Mouse (Mus musculus) c-Kit-positive CD71-positive TER-119-positive erythroid progenitor cells, embryonic 14.5 days (primary cell): Measurements from ENCODE around the gene Pga5.

Experiments
- DNase-seq: peaks from one replicate; pipeline ENCODE4 v3.0.0-alpha.2; 2013; ENCODE audit warnings: low spot score

Pga5 gene

DNA sequence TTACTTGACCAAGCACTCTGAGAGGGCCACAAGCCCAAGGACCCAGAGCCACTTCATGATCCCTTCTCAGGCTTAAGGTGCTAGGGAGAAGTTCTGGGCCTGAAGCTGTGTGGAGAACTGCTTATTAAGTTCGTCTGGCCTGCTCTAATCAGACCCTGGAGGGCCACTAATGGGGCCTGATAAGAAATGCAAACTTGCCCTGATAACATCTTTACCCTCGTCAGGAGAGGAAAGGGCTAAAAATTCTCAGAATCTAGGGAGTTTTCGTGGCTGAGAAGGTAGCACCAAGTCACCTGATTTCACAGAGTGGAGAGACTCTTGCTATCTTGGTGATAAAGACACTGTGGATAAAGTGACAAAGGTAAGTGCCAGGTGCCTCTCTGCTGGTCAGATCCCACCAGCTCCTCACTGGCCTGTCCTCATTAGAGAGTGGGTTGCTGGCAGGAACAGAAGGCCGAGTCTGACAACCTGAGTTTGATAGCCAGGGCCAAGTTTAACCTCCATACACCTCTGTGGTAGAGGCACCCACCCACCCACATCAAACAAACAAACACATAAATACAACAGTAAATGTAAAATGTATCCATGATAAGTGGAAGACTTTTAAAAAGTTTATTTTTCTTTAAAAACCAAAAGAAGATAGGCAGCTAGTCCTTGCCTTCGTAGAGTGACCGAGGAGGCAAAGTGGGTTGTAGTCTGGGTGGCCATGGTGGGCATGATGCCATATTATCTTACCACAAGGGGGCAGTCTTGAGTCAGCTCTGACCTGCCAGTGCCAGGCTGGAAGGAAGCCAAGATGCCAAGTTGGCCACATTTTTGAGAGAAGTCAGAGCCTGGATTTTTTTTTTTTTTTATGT, at the start of gene Pga5:
Pga5 (minus strand) TSS at position 157 of the 857 bp plus-strand sequence.
- DNase-seq, result peak; percentile 73

DNA sequence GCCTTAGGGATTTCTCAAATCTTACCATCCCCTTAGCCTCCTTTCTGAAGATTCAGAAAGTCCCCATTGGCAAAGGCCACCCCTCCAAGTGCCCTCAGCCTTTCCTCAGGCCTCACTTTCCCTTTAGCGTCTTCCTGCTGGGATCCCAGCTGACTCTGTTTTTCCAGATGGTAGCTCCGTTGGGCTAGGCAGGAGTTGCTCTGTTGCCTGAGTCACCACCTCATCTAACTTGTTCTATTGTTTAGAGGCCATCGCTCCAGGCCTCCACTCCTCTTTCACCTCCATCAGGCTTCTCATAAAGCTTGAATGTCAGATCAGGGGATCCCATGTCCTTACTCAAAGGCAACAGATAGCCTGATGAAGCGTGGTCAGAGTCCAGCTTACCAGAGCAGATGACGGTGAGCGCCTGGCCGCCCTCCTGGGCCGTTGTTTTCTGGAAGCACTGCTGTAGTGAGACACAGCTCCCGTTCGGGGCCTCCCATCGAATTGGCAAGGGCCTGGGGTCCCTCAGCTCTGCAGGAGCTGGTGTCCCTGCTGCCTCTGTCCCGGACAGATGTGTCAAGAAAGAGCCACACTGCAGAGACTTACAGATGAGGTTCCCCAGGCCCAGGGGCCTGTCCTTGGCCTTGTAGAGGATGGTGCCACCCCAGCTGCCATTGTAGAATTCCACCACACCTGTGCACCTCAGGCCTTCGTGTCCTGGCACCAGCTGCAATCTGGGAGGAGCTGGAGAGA, 46.9 kb upstream of the Pga5 start:
- no peak for DNase-seq

DNA sequence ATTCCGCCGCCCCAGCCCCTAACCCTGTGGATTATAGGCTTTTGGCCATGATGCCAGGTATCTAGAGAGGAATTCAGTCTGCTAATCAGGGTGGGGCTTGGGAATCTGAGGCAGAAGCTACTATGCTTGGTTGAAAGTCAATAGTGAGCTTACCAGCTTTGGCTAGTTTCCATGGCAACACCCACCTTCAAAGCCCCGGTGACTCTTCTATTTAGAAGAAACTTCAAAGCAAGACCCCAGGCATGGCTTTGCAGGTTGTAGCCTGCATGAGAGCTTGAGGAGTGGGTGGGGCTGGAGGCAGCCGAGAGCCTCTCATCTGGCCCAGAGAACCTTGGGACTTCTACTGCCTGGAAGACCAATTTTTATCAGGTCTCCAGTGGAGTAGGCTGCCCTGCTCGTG, 45.8 kb upstream of the Pga5 start:
- no peak for DNase-seq

DNA sequence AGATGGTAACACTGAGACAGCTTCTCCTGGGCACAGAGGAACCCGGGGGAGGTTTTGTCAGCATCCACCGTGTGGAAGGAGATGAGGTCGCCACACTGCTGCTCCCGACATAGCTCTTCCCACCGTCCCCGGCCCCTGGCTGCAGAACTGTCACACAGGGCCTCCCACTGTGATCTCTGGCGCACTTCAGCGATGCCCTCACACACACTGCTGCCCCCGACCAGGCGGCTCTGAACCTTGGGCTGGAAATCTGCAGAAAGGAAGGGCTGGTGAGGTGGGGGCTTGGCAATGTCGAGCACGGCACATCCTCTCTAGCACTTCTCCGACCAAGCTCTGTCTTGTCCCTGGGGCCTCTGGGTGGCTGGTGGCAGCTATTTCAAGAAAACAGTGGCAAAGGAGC, 45.2 kb upstream of the Pga5 start:
- no peak for DNase-seq

DNA sequence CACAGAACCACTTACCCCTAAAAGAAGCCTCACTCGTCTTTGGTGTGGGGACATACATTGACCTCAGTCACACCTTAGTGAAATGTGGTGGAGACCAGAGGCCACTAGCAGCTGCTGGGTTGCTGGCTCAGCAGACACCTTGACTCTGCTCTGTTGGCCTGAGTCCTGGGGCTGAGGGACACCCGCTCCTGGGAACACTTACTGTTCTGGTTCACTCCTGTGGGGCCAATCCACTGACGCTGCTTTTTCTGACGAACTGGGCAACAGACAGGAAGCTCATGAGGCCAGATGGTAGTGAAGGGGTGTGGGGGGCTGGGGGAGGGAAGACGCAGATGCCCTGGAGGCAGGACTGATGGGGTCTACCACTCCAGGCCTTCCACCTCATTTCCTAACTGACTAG, 43.2 kb upstream of the Pga5 start:
- no peak for DNase-seq

DNA sequence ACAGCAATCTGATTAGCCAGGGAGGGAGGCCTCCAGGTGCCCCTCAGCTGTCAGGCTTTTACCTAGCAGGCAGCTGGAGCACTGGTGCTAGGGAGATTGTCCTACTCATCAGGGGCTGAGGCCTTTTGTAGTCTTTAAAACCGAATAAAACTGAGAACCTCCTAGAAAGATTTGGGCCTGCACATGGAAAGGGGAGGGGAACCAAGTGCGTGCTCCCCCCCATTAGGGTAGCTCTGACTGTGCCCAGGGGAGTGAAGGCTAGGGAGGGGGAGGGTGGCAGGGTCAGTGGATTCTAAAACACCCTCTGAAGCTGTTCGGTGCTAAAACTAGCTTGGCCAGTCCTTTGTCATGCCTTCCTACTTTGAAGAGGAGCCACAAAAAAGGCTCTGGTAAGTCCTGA, 42.7 kb upstream of the Pga5 start:
- no peak for DNase-seq

DNA sequence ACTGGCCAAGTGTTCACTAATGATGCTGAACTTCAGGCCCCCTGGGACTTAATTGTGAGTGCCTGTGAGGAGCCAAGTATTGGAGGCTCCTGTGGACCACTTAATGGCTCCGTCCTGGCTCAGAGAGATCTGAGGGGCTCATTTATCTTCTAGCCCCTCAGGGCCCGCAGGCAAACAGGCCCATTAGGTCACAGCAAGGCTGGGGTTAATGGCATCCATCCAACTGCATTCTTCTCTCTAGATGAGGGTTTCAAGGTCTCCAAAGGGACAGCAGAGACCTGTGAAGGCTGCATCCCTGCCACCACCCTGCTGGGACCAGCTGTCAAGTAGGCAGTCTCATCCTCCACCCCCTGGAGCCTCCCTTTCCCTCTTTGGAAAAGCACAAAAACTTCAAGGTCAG, 41.9 kb upstream of the Pga5 start:
- no peak for DNase-seq

DNA sequence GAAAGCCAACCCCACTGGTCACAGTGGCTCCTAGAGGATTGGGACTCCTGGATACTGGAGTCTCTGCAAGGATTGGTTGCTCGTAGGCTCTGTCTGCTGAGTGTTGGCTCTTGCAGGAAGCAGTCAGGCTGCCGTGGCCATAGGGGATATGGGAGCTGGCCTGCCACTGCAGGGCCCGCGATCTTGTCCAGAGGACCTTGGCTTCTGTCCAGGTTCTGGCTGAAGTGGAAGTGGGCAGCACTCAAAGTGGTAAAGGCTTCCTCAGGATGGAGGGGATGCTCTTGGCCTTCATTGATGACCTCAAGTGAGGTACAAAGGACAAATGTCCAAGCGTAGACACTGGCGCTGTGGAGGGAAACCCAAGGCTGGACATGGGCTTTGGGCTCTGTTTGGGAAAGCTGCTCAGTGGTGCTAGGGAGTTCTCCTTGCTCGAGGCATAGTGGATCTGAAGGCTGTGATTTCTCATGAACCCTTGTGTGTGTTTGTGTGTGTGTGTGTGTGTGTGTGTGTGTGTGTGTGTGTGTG, 40.4 kb upstream of the Pga5 start:
- no peak for DNase-seq

DNA sequence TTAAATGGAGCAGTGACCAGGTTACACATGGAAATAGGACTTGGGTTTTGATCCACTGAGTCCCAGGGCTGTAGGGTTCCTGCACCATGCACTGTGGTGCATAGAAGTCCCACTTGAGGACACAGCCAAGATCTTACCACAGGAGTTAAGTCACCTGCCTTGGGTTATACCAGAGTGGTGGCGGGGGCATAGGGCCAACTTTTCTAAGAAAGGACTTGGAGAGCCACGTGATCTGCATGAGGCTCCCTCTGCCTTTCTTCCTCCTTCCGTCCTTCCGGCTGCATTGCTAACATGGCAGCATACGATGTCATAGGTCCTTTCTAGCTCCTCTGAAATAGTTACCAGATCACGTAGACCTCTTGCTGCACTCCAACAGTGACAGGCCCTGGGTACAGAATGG, 37.6 kb upstream of the Pga5 start:
- no peak for DNase-seq

DNA sequence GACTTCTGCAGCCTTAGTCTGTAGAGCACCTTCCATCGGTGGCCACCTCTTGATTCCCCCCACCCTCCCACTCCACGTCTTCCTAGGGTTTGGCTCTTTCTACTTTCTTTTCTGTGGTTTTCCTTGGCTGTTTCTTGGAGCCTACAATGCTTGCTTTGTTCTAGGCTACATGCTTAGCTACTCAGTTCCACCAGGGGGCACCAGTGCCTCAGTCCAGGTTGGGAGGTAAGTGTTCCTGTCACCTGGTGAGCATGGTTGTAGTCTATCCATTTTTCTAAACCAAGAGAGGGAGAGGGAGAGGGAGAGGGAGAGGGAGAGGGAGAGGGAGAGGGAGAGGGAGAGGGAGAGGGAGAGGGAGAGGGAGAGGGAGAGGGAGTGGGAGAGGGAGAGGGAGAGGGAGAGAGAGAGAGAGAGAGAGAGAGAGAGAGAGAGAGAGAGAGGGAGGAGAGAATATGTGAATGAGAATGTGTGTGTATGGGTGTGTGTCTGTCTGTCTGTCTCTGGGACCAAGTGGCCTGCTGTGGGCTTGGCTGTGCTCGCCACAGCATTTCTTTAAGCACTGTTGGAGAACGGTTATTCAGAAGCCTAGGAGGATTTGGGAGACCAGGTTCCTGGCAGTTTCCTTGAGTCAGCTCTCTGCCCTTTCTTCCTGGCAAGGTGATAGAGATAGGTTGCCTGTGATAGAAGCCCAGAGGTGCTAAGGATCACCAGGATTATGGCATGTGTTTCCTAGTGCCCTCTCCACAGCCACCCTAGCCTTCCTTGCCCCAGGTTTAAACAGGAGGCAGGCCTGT, 37.0 kb upstream of the Pga5 start:
- DNase-seq, result peak; percentile 37

DNA sequence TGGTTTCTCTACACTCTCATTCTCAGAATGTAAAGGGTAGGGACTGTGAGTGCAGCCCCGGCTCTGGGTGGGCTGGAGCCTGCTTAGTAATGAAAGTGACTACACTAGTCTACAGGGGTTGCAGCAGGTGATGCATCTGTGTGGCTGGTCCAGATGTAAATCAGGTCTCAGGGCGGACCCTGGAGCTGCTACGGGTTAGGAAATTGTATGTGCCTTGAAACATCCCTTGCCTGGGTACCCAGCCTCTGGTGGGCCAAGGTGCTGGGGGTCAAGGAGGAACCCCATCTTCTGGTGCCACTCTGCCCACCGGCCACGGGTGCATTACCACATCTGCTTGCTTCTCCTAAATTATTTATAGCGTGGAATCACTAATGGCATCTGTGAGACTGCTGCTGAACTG, 36.3 kb upstream of the Pga5 start:
- DNase-seq, result no peak

DNA sequence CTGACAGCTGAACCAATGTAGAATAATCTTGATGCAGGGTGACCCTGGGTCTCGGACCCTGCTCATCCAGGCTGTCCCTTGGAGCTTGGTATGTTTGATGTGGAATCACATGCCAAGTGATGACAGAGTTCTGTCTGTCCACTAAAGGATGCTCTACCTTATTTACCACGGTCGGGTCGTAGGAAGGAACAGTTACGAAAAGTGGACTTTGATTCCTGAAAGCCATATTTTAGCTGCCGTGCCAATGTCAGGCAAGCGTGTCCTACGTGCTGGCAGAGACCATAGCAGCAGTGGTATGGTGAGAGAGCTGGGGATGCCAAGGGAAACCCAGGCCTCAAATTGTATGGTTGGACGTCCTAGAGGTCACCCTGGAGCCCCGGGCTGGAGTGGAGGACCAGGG, 35.7 kb upstream of the Pga5 start:
- DNase-seq, result no peak

DNA sequence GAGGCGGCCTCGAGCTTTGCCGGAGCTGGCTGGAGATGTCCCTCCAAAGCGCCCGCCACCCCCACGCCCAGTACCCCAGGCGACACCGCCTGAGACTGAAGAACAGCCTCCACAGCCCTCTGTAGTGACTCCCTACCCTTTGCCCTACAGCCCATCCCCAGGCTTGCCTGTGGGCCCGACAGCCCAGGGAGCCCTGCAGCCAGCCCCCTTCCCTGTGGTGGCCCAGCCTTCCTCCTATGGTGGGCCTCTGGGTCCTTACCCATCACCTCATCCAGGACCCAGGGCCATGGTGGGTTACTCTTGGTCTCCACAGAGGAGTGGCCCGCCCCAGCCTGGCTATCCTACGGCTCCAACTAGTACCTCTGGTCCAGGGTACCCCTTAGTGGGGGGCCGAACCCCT, 34.8 kb upstream of the Pga5 start:
- DNase-seq, result no peak

DNA sequence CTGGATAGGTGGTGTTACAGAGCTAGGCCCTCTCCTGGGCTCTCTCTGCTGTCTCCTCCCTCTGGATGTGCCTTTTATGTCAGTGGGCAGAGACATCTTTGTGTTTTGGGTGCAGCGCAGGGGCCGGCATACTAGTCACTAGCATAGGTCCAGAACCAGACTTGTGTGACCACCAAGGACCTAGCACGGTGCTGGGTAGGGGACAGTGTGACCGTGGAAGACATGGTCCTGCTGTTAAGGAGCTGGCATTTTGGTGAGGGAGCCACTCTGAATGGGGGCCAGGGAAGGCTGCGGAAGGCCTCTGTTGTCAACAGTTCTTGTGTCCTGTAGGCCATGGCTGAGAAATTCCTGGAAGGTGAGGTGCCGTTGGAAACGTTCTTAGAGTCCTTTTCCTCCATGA, 34.3 kb upstream of the Pga5 start:
- DNase-seq, result no peak

DNA sequence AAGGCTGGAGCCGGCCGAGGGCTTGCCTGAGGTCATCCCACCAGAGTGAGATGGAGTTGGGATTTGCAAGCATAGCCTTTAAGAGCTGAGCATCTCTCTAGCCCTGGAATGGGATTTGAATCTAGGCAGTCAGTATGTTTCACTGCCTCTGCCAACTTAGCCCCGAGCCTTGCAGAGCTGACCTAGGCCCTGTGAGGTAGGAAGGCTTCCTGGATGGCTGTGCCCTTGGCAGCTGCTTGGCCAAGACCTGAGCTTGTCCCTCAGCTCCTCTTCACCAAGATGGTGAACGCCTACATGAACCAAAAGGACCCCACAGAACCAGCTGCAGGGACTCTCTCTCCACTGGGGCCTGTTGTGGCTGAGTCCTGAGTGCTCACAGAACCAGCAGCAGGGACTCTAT, 32.9 kb upstream of the Pga5 start:
- no peak for DNase-seq

DNA sequence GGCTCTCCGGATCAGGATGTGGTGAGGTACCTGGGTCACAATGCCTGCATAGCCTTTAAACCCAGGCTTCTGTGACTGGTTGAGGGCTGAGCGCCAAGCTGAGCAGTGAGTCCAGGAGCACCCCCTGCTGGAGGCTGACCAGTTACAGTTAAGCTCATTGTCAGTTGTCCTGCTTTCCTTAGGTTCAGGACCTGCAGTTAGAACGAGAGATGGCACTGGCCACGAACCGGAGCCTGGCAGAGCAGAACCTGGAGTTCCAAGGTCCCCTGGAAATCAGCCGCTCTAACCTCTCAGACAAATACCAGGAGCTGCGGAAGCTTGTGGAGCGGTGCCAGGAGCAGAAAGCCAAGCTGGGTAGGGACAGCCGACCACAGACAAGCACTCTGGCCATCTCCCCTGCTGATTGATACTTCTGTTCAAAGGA, 32.2 kb upstream of the Pga5 start:
- peak; percentile 47 for DNase-seq

DNA sequence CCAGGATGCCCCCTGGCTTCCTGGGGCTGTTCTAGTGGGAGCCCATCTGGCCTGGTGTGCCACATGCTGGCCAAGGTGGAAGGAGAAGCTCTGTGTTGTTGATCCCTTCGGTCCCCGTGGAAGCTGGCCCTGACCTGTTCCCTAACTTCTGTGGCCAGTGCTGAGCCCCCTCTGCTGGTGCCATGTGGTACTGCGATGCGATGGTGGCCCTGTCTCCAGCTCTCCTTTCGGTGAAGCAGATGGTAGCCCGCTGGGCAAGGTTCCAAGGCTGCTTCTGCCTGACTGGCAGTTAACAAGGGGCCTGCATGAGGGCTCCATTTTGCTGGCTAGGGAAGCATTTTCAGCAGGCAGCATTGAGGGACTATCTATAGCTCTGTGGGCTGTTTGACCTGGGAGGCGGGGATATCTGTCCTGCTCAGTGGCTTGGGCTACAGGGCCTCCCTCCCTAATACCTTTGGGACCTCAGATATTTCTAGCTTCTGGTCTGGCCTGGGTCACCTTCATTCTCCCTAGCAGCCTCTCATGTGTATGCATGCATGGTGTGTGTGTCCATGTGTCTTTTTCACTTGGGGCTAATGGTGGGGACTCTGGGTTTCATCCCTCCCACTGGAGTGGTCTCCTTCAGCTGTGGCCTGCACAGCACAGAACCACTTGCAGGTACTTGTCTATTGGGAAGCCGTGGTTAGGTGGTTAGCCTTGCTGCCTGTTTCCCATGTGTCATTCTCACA, 31.7 kb upstream of the Pga5 start:
- DNase-seq, result peak; percentile 79

DNA sequence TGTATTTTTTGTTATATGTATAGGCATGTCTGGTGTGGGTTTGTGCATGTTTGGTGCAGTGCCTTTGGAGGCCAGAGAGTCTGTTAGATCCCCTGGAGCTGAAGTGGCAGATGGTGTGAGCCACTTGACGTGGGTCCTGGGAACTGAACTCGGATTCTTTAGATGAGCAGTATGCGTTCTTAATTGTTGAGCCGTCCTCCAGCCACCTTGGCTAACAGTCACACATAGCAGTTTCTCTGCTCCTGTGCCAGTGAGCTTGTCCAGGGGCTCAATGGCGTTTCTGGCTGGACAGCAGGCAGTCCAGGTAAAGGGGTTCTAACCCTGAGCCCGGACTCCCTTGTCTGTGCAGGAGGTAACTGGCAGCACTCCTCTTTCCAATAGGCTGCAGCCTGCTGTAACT, 31.0 kb upstream of the Pga5 start:
- no peak for DNase-seq

DNA sequence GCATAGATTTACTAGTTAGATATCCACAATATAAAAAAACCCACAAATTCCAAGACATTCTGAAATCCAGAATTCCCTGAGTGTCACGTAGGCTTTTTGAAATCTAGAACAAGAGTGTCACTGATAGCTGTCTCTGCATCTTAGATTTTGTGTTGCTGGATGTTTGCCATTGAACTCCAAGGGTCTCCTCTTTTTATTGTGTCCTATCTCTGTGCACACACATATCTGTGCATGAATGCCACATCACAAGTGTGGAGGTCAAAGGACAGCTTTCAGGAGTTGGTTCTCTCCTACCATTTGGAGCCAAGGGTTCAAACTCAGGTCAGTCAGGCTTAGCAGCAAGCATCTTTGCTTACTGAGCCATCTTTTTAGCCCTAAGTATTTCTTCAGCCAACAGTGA, 30.0 kb upstream of the Pga5 start:
- DNase-seq, result no peak

DNA sequence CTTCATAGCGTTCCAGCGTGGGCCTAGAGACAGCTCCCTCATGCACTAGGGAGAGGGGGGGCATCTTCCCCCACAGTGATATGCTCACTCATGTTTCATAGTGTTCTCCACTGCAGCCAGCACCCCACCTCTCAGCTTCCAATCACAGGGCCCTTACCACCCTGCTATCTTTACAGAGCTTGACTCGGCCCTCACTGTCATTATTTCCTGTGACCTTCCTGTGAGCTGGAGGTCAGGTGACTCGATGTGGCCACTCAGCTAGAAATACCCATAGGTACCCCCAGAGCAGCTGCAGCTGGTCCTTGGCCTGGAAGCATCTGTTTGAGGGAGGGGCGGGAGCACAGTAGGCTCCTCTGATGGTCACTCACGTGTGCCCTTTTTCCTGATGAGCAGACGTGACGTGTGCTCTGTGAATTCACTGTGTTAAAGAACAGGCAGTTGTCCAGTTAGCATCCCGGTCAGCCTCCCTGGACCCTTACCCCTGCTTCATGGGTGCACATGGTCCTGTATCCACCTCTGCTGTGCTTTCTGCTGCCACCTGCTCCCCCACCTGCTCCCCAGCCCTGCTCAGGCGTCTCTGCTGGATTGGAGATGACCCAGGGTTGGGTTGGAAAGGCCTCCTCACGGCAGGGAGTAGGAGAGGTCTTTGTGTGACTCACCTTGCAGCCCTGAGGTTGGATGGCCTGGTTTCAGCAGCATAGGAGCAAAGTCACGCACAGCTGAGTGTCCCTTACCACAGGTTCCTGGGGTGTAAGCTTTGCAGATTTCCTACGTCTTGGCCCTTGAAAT, 29.4 kb upstream of the Pga5 start:
- DNase-seq, result no peak

DNA sequence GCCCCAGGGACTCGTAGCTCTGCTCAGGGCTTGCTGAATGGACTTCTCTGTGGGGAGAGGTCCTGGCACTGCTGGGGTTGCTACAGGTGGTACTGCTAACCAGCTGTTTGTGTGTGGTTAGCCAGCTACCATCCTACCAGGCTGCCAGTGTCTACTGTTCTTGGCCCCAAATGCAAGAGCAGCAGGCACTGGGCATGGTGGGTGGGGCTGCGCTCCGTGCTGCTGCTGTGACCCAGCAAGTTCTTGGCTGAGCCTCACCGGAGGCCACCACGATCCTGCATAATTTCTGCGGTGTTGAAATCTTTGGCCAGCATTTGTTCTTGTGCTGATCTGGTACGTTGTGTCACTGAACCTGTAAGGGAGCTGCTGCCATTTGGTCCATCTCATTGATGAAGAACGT, 25.6 kb upstream of the Pga5 start:
- no peak for DNase-seq
